Mouse (Mus musculus): ENCODE results near the gene B020031M17Rik. TPM values are rescaled to one million over a fixed set of nuclear protein-coding genes. Genes with fewer than 3 reads are reported as not detected.

Gene B020031M17Rik
- total and polyA plus RNA-seq, 2 experiments from 2014 or later = not detected

Other genes with a start within 250 kb of the B020031M17Rik start
- 9.5 and 10.3 TPM in 2 replicates for gene Nim1k, start 194.9 kb downstream of the B020031M17Rik start, total RNA-seq (2014; rRNA removed)
- gene Nim1k, start 194.9 kb downstream of the B020031M17Rik start, polyA plus RNA-seq (2015; fragmentation: Nextera tagmentation; extraction: Ambion mirVana) = 8.6 and 8.7 TPM in 2 replicates
- 26.4 and 33.8 TPM in 2 replicates for gene Zfp131, start 159.9 kb downstream of the B020031M17Rik start, total RNA-seq (2014; rRNA removed)
- 22.3 and 25.9 TPM in 2 replicates for gene Zfp131, start 159.9 kb downstream of the B020031M17Rik start, polyA plus RNA-seq (2015; fragmentation: Nextera tagmentation; extraction: Ambion mirVana)
- gene AF067063, start 120.6 kb downstream of the B020031M17Rik start, total RNA-seq (2014; rRNA removed) = not detected in 2 replicates
- not detected in 2 replicates for gene AF067063, start 120.6 kb downstream of the B020031M17Rik start, polyA plus RNA-seq (2015; fragmentation: Nextera tagmentation; extraction: Ambion mirVana)
- not detected in 2 replicates for gene D13Ertd608e, start 114.8 kb downstream of the B020031M17Rik start, total RNA-seq (2014; rRNA removed)
- not detected in 2 replicates for gene D13Ertd608e, start 114.8 kb downstream of the B020031M17Rik start, polyA plus RNA-seq (2015; fragmentation: Nextera tagmentation; extraction: Ambion mirVana)
- gene Tcstv1, start 56.0 kb downstream of the B020031M17Rik start, total RNA-seq (2014; rRNA removed) = not detected in 2 replicates
- not detected in 2 replicates for gene Tcstv1, start 56.0 kb downstream of the B020031M17Rik start, polyA plus RNA-seq (2015; fragmentation: Nextera tagmentation; extraction: Ambion mirVana)
- not detected in 2 replicates for gene Gm21761, start 21.5 kb downstream of the B020031M17Rik start, total RNA-seq (2014; rRNA removed)
- gene Gm21761, start 21.5 kb downstream of the B020031M17Rik start, polyA plus RNA-seq (2015; fragmentation: Nextera tagmentation; extraction: Ambion mirVana) = not detected in 2 replicates
- gene Gm36079, start 76.2 kb upstream of the B020031M17Rik start, total RNA-seq (2014; rRNA removed) = not detected in 2 replicates
- not detected in 2 replicates for gene Gm36079, start 76.2 kb upstream of the B020031M17Rik start, polyA plus RNA-seq (2015; fragmentation: Nextera tagmentation; extraction: Ambion mirVana)
- gene Gm21188, start 101.4 kb upstream of the B020031M17Rik start, total RNA-seq (2014; rRNA removed) = not detected in 2 replicates
- not detected in 2 replicates for gene Gm21188, start 101.4 kb upstream of the B020031M17Rik start, polyA plus RNA-seq (2015; fragmentation: Nextera tagmentation; extraction: Ambion mirVana)
- not detected in 2 replicates for gene Gm20767, start 189.4 kb upstream of the B020031M17Rik start, total RNA-seq (2014; rRNA removed)
- not detected in 2 replicates for gene Gm20767, start 189.4 kb upstream of the B020031M17Rik start, polyA plus RNA-seq (2015; fragmentation: Nextera tagmentation; extraction: Ambion mirVana)
- not detected in 2 replicates for gene Gm21818, start 221.6 kb upstream of the B020031M17Rik start, total RNA-seq (2014; rRNA removed)
- gene Gm21818, start 221.6 kb upstream of the B020031M17Rik start, polyA plus RNA-seq (2015; fragmentation: Nextera tagmentation; extraction: Ambion mirVana) = not detected in 2 replicates